ENCODE assay signal across 15 mouse cellular contexts in the genomic region with DNA sequence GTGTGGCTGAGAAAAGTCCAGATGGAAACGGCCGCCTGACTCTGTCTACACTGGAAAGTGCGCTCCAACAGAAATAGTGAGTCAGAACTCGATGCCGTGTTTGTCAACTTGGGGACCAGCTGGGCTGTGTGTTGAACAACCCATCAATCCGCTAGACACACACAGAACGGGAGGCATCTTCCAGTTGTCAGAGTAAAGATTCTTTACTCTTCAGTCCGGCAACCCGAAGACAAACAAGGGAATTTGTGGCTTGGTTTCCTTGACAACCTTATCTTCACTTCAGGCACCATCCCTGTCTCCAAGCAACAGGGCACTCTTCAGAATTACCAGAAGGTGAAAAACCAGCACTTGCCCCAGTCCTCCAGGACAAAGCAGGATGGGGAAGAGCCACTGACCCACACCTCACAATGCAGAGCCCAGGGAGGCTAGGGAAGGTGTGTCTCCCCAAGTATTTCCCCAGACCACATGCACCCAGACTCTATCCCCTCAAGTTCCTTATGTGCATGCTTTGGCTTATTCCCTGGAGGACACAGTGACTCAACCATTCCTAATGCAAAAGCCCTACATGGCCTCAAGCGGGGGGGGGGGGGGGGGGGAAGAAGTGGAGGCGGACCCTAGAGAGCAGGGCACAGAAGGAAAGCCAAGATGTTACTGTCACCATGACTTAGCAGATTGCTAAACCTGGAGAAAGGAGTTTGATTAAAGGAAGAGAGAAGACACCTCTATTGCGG.
A peak's percentile ranks its signal among the peaks of the same experiment; 100 is the strongest.
DNase-seq lines count a peak whose midpoint lies in the region; ATAC-seq and TF ChIP-seq lines count a peak whose summit lies in the region.
"Had no signal": no experiment of that assay in that cellular context is flagged by ENCODE, and none has a peak within 500 bp of the region (broad histone marks: within the 10 kb centered on the region; RNA-seq: fewer than 3 reads in every experiment).

No protein-coding gene starts in this region.

- no peaks in the 10 kb centered on the region for H3K27me3 ChIP-seq in C2C12 (ENCODE audit: control insufficient read depth, insufficient read depth, insufficient read length)
- no peaks in the 10 kb centered on the region for H3K27me3 ChIP-seq in midbrain, embryonic 12.5 days

- peaks cover 7% of the 10 kb centered on the region; the same call in 1 of the 2 replicates for H3K9me3 ChIP-seq in midbrain, embryonic 12.5 days

- DNase-seq in frontal cortex, adult 2 months (ENCODE audit: extremely low spot score in 1 of 2, low spot score in 1 of 2) = no peak
- DNase-seq in embryo, embryonic 10 days (ENCODE audit: low spot score) = peak; percentile 68
- DNase-seq in spleen, postnatal 4 days (ENCODE audit: low spot score in 2 of 2) = no peak
- no peak for DNase-seq in heart, postnatal 14 days
- DNase-seq in gastrocnemius, postnatal 10 days = no peak
- DNase-seq: adrenal gland, postnatal 36 days; cerebellum, adult 11-12 months; heart, adult 2 months; kidney, postnatal 25 days; lung, postnatal 4 days; thymus, adult 2 months had no signal

- WGBS in midbrain, embryonic 12.5 days = 45% methylated on average over 12 of the region's 12 CpGs

- H3K9ac ChIP-seq in midbrain, embryonic 12.5 days (replicated peaks) = no peak overlapping the region

- intact Hi-C loops in heart, postnatal 14 days (cut with DNase I) = no loop called here

- no peak for TF ChIP-seq CTCF in C2C12 (IDR thresholded peaks at IDR 0.05; ENCODE audit: control insufficient read depth, insufficient read depth, insufficient read length)

- peaks cover 13% of the 10 kb centered on the region for H3K4me1 ChIP-seq in midbrain, embryonic 12.5 days

- no peak overlapping the region for H3K4me2 ChIP-seq in midbrain, embryonic 12.5 days (replicated peaks)

- no peaks in the 10 kb centered on the region for H3K36me3 ChIP-seq in C2C12 (ENCODE audit: control insufficient read depth, insufficient read depth)
- 0 out of 2 replicates have a peak, but pooled peaks cover 3% of the 10 kb centered on the region for H3K36me3 ChIP-seq in midbrain, embryonic 12.5 days

- no peak overlapping the region for H3ac ChIP-seq in C2C12 (ENCODE audit: control insufficient read depth, insufficient read length, low read depth)

- no peaks in the 10 kb centered on the region for H3K79me3 ChIP-seq in C2C12 (ENCODE audit: low read depth)

- peak overlapping the region; percentile 61 for H3K27ac ChIP-seq in midbrain, embryonic 12.5 days (replicated peaks)
- H3K27ac ChIP-seq: heart, adult 2 months had no signal

- ATAC-seq in frontal cortex, adult (ENCODE audit: low TSS enrichment) = peak; percentile 70
- ATAC-seq in midbrain, embryonic 12.5 days (ENCODE audit: low FRiP score, low read depth) = no peak
- ATAC-seq: forebrain, embryonic 16.5 days had no signal

- H3K4me3 ChIP-seq in C2C12 (ENCODE audit: insufficient read depth, poor library complexity, severe bottlenecking) = no peak overlapping the region
- H3K4me3 ChIP-seq in midbrain, embryonic 12.5 days = no peak overlapping the region
- H3K4me3 ChIP-seq: heart, adult 2 months had no signal

- no peaks in the 10 kb centered on the region for H3K79me2 ChIP-seq in C2C12 (ENCODE audit: control insufficient read depth, insufficient read depth)

TF ChIP-seq in C2C12, 6 proteins besides CTCF, POLR2A, EP300 and RAD21:
- peak; percentile 43 for TF ChIP-seq MAX (IDR thresholded peaks at IDR 0.05)
- no peak for TF ChIP-seq USF1 (IDR thresholded peaks at IDR 0.05; ENCODE audit: low read depth)
